Comparison of ENCODE assay signal across 8 mouse cellular contexts in the genomic region with DNA sequence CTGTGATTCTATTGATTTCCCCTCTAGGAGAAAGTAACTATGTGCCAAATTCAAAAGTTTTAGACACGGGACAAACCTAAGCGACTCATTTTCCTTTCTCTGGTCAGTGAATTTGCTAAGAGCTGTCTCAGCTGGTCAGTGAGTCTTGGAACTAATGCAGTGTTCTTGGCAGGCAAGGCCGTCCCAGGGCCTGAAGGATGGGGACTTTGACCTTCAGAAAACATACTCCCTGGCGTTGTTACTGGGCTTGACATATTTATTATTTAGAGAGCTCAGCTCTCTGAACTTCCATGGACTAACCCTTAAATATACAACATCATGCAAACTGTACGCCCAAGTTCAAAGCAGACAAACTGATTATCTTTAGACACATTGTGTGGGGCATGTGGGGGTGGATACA.
DNase-seq lines count a peak whose midpoint lies in the region; ATAC-seq lines count a peak whose summit lies in the region.

No protein-coding gene starts in this region.

- peak; percentile 78 to 87 for DNase-seq in adrenal gland, adult (ENCODE audit: inconsistent age in 2 of 2, low spot score in 1 of 2)
- no peak for DNase-seq in adrenal gland, adult 18-20 months (ENCODE audit: low spot score in 2 of 2)
- peak; percentile 16 for DNase-seq in adipocyte (ENCODE audit: low spot score)
- DNase-seq in heart, postnatal 14 days: peak; percentile 19 to 47
- peak; percentile 57 to 71 for DNase-seq in kidney, postnatal 36 days
- DNase-seq in thymus, postnatal 4 days: no peak
- DNase-seq in right cerebral cortex, adult 2 months (ENCODE audit: low spot score in 2 of 2): no peak

- no peak for ATAC-seq in monocyte, adult 5-6 weeks (replicated peaks; ENCODE audit: insufficient number of reproducible peaks, low FRiP score, low TSS enrichment, poor library complexity, severe bottlenecking)

- intact Hi-C loops in heart, postnatal 14 days (cut with DNase I): no loop called here

Comparison
In these comparisons a context has a peak if more than half of its experiments do, and no peak if none do; other contexts are left out.
1. DNase-seq: peak in adrenal gland, adult (2 of 2), adipocyte (single experiment), heart, postnatal 14 days (2 of 2) and kidney, postnatal 36 days (2 of 2); none in adrenal gland, adult 18-20 months (0 of 2), thymus, postnatal 4 days (single experiment) and right cerebral cortex, adult 2 months (0 of 2).